Mouse (Mus musculus) myocyte (in vitro differentiated cells): ENCODE data around the gene Tnfsf13.

Source experiments
- E2F4 ChIP-seq: IDR thresholded peaks from one replicate; pipeline ENCODE4 v1.6.1; 2011; ENCODE audit warnings: mild to moderate bottlenecking, control low read depth, moderate library complexity; ENCODE audit not compliant: insufficient read depth
- MAX ChIP-seq: IDR thresholded peaks from one replicate; pipeline ENCODE4 v1.6.1; 2011; ENCODE audit warnings: low read depth, mild to moderate bottlenecking, control low read depth
- MYOD1 ChIP-seq, 3 experiments: IDR thresholded peaks; one replicate each; pipeline ENCODE4 v1.6.1; 2011; ENCODE audit warnings: control low read depth in 2 of 3, low read depth in 2 of 3, mild to moderate bottlenecking in 2 of 3, moderate library complexity in 1 of 3; ENCODE audit not compliant: insufficient read length in 2 of 3, control insufficient read depth in 1 of 3
- POLR2A ChIP-seq: IDR thresholded peaks from one replicate; pipeline ENCODE4 v1.6.1; 2011; ENCODE audit warnings: low read depth, mild to moderate bottlenecking, control low read depth, moderate library complexity; ENCODE audit not compliant: insufficient read length
- REST ChIP-seq: IDR thresholded peaks from one replicate; pipeline ENCODE4 v1.6.1; 2011; ENCODE audit warnings: mild to moderate bottlenecking, control low read depth, moderate library complexity; ENCODE audit not compliant: insufficient read depth, insufficient read length
- TCF12 ChIP-seq: IDR thresholded peaks from one replicate; pipeline ENCODE4 v1.6.1; 2011; ENCODE audit warnings: mild to moderate bottlenecking, control low read depth; ENCODE audit not compliant: poor library complexity, insufficient read depth, severe bottlenecking
- USF1 ChIP-seq: IDR thresholded peaks from one replicate; pipeline ENCODE4 v1.6.1; 2011; ENCODE audit warnings: low read depth, mild to moderate bottlenecking, control low read depth, moderate library complexity

GRCm38 (mm10) chr11:69680136-69680855, 5.3 kb downstream of the Tnfsf13 start:
- TF ChIP-seq USF1 (no peak), POLR2A (no peak), MYOD1 (IDR thresholded peaks at IDR 0.05; ENCODE audit: control insufficient read depth in 1 of 3, insufficient read length in 2 of 3, low read depth in 2 of 3) (no peak), TCF12 (no peak), MAX (no peak), REST (no peak), E2F4 (no peak)
